Mouse (Mus musculus) liver, embryonic 12.5 days (tissue): ENCODE data around the gene Atxn3. TPM values are rescaled to one million over a fixed set of nuclear protein-coding genes. Genes with fewer than 3 reads are reported as not detected.

Experiments
- ATAC-seq: fragments of 200-750 bp; cut with Nextera tagmentation; 2 replicates; pipeline ENCODE4 v1.8.0; 2017; ENCODE audit warnings: moderate number of reproducible peaks, mild to moderate bottlenecking, moderate library complexity
- H3K27ac ChIP-seq: fragments of 300-500 bp; sonication (generic); 2 replicates; pipeline ENCODE4 v1.5.1; 2016; ENCODE audit warnings: mild to moderate bottlenecking
- H3K27me3 ChIP-seq: fragments of 300-500 bp; sonication (generic); replicated peaks from 2 replicates; pipeline ENCODE4 v1.6.1; 2016; ENCODE audit warnings: mild to moderate bottlenecking, moderate library complexity
- H3K36me3 ChIP-seq: fragments of 300-500 bp; sonication (generic); 2 replicates; pipeline ENCODE4 v1.6.1; 2016; ENCODE audit warnings: mild to moderate bottlenecking, moderate library complexity
- H3K4me1 ChIP-seq: fragments of 300-500 bp; sonication (generic); 2 replicates; pipeline ENCODE4 v1.6.1; 2016
- H3K4me2 ChIP-seq: fragments of 300-500 bp; sonication (generic); 2 replicates; pipeline ENCODE4 v1.6.1; 2016; ENCODE audit warnings: mild to moderate bottlenecking, moderate library complexity
- H3K4me3 ChIP-seq: fragments of 300-500 bp; sonication (generic); 2 replicates; pipeline ENCODE4 v1.5.1; 2016; ENCODE audit warnings: mild to moderate bottlenecking, moderate library complexity
- H3K9ac ChIP-seq: fragments of 300-500 bp; sonication (generic); 2 replicates; pipeline ENCODE4 v1.6.1; 2016; ENCODE audit warnings: mild to moderate bottlenecking, moderate library complexity
- H3K9me3 ChIP-seq: fragments of 300-500 bp; sonication (generic); replicated peaks from 2 replicates; pipeline ENCODE4 v1.6.1; 2016; ENCODE audit warnings: mild to moderate bottlenecking, moderate library complexity
- WGBS: fragments of 180-500 bp; shearing (Covaris S2); methylation state at CpG from one replicate; pipeline ENCODE4 v1.1.7; 2016; ENCODE audit not compliant: insufficient replicate concordance; 5-methylcytosine and 5-hydroxymethylcytosine counted together
- polyA plus RNA-seq: library from polyadenylated mRNA; unstranded; fragments of >200 nt; fragmentation: Nextera tagmentation; extraction: Ambion mirVana; gene quantifications from 2 replicates; pipeline ENCODE4 v1.2.1, GENCODE M21; 2016

Atxn3 gene
- polyA plus RNA-seq, 1 experiment from 2014 or later = 12.4 TPM

DNA sequence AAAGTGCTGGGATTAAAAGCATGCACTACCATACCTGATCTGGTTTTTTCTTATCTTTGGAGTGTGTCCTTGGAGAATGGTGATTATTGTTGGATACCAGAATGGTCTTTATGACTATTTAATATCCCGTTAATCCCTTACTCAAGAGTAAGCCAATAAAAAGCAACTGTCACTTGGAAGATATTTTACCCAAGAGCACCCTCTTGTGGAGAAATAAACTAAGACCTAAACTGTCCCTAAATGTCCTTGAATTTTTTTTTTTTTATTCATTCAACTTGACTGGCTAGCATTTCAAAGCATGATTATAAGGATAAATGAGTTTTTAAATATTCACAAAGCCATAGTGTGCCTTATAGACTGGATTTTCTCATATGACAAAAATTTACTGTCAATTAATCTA lies 82.9 kb downstream of the Atxn3 start:
- 84% methylated on average over 1 of the region's 1 CpGs for WGBS
- H3K27ac ChIP-seq = no peak overlapping the region
- H3K9ac ChIP-seq = no peak overlapping the region
- no peak overlapping the region for H3K4me3 ChIP-seq
- no peaks in the 10 kb centered on the region for H3K27me3 ChIP-seq
- peaks cover 71% of the 10 kb centered on the region for H3K36me3 ChIP-seq
- no peaks in the 10 kb centered on the region for H3K9me3 ChIP-seq
- no peaks in the 10 kb centered on the region for H3K4me1 ChIP-seq
- H3K4me2 ChIP-seq = no peak overlapping the region
- no peak for ATAC-seq

Other genes starting within 250 kb of the Atxn3 start
- 0.04 TPM in 2 replicates for gene Tc2n, start 239.7 kb downstream of the Atxn3 start, polyA plus RNA-seq
- gene Fbln5, start 139.2 kb downstream of the Atxn3 start, polyA plus RNA-seq = 4.1 and 4.3 TPM in 2 replicates
- gene Trip11, start 45.0 kb downstream of the Atxn3 start, polyA plus RNA-seq = 12.0 and 12.8 TPM in 2 replicates
- gene Cpsf2, start 17.7 kb upstream of the Atxn3 start, polyA plus RNA-seq = 28.9 and 29.3 TPM in 2 replicates
- 0.14 TPM in 1 of 2 replicates, not detected in the other for gene Slc24a4, start 170.5 kb upstream of the Atxn3 start, polyA plus RNA-seq